Mouse (Mus musculus) midbrain, embryonic 13.5 days (tissue): ENCODE measurements at regions not wholly inside any gene's neighbourhood (a gene's known extent, or its start where the extent isn't known, plus 50 kb on each side); places are given as distances from the start of the nearest gene placed in this dataset.

Experiments
- ATAC-seq: fragments of 200-750 bp; cut with Nextera tagmentation; 2 replicates; pipeline ENCODE4 v1.8.0; 2017; ENCODE audit warnings: mild to moderate bottlenecking, moderate TSS enrichment, moderate library complexity
- H3K27ac ChIP-seq: fragments of 300-500 bp; sonication (generic); 2 replicates; pipeline ENCODE4 v1.5.1; 2015; ENCODE audit warnings: inconsistent platforms, mild to moderate bottlenecking, moderate library complexity
- H3K27me3 ChIP-seq: fragments of 300-500 bp; sonication (generic); 2 replicates; pipeline ENCODE4 v1.6.1; 2015; ENCODE audit warnings: mild to moderate bottlenecking, inconsistent platforms
- H3K36me3 ChIP-seq: fragments of 300-500 bp; sonication (generic); 2 replicates; pipeline ENCODE4 v1.6.1; 2015; ENCODE audit warnings: mild to moderate bottlenecking, inconsistent platforms
- H3K4me1 ChIP-seq: fragments of 300-500 bp; sonication (generic); replicated peaks from 2 replicates; pipeline ENCODE4 v1.6.1; 2015; ENCODE audit warnings: inconsistent platforms
- H3K4me2 ChIP-seq: fragments of 300-500 bp; sonication (generic); replicated peaks from 2 replicates; pipeline ENCODE4 v1.6.1; 2015; ENCODE audit warnings: moderate library complexity, mild to moderate bottlenecking, inconsistent platforms
- H3K4me3 ChIP-seq: fragments of 300-500 bp; sonication (generic); replicated peaks from 2 replicates; pipeline ENCODE4 v1.5.1; 2015; ENCODE audit warnings: mild to moderate bottlenecking, inconsistent platforms
- H3K9ac ChIP-seq: fragments of 300-500 bp; sonication (generic); replicated peaks from 2 replicates; pipeline ENCODE4 v1.6.1; 2015; ENCODE audit warnings: mild to moderate bottlenecking, inconsistent platforms
- H3K9me3 ChIP-seq: fragments of 300-500 bp; sonication (generic); 2 replicates; pipeline ENCODE4 v1.6.1; 2016; ENCODE audit warnings: mild to moderate bottlenecking, inconsistent platforms
- WGBS: fragments of 180-500 bp; shearing (Covaris S2); methylation state at CpG from one replicate; pipeline ENCODE4 v1.1.7; 2015; 5-methylcytosine and 5-hydroxymethylcytosine counted together

GRCm38 (mm10) chr10:31076948-31077347 lies 234.3 kb upstream of the Hey2 start:
- no peaks in the 10 kb centered on the region for H3K27me3 ChIP-seq
- H3K4me3 ChIP-seq, result no peak overlapping the region
- H3K9me3 ChIP-seq, result no peaks in the 10 kb centered on the region
- 30% methylated on average over 4 of the region's 4 CpGs for WGBS
- no peak overlapping the region for H3K9ac ChIP-seq
- H3K4me2 ChIP-seq, result no peak overlapping the region
- H3K27ac ChIP-seq, result no peak overlapping the region
- H3K4me1 ChIP-seq, result no peaks in the 10 kb centered on the region
- ATAC-seq, result 0 out of 2 replicates have a peak, but pooled peaks have one; percentile 40
- no peaks in the 10 kb centered on the region for H3K36me3 ChIP-seq

- Histone ChIP-seq H3K4me3 (no peak overlapping the region), H3K9ac (no peak overlapping the region), H3K4me1 (no peaks in the 10 kb centered on the region), H3K27me3 (no peaks in the 10 kb centered on the region), H3K9me3 (no peaks in the 10 kb centered on the region), H3K36me3 (no peaks in the 10 kb centered on the region), H3K27ac (no peak overlapping the region), H3K4me2 (no peak overlapping the region)
- 67% methylated on average over 8 of the region's 8 CpGs for WGBS
- no peak for ATAC-seq
Observed at GRCm38 (mm10) chr10:31076415-31076814, 233.8 kb upstream of the Hey2 start.

- Histone ChIP-seq H3K4me2 (no peak overlapping the region), H3K4me3 (no peak overlapping the region), H3K9ac (no peak overlapping the region), H3K9me3 (no peaks in the 10 kb centered on the region), H3K36me3 (no peaks in the 10 kb centered on the region), H3K27me3 (no peaks in the 10 kb centered on the region), H3K27ac (no peak overlapping the region), H3K4me1 (no peaks in the 10 kb centered on the region)
- 73% methylated on average over 4 of the region's 4 CpGs for WGBS
- no peak for ATAC-seq
Observed at GRCm38 (mm10) chr10:31074004-31074645, 231.5 kb upstream of the Hey2 start.

- Histone ChIP-seq H3K36me3 (no peaks in the 10 kb centered on the region), H3K4me3 (no peak overlapping the region), H3K4me1 (no peaks in the 10 kb centered on the region), H3K27ac (no peak overlapping the region), H3K9me3 (no peaks in the 10 kb centered on the region), H3K27me3 (no peaks in the 10 kb centered on the region), H3K4me2 (no peak overlapping the region), H3K9ac (no peak overlapping the region)
- ATAC-seq, result no peak
Observed at GRCm38 (mm10) chr10:31068668-31069223, 226.1 kb upstream of the Hey2 start.

GRCm38 (mm10) chr10:31062732-31063131 lies 220.1 kb upstream of the Hey2 start:
- Histone ChIP-seq H3K27me3 (no peaks in the 10 kb centered on the region), H3K27ac (no peak overlapping the region), H3K4me2 (no peak overlapping the region), H3K4me1 (no peaks in the 10 kb centered on the region), H3K9me3 (no peaks in the 10 kb centered on the region), H3K9ac (no peak overlapping the region), H3K4me3 (no peak overlapping the region), H3K36me3 (no peaks in the 10 kb centered on the region)
- WGBS, result 51% methylated on average over 2 of the region's 2 CpGs
- no peak for ATAC-seq

GRCm38 (mm10) chr10:31053260-31053659 lies 210.7 kb upstream of the Hey2 start:
- no peaks in the 10 kb centered on the region for H3K27me3 ChIP-seq
- H3K36me3 ChIP-seq, result no peaks in the 10 kb centered on the region
- no peak for ATAC-seq
- H3K27ac ChIP-seq, result no peak overlapping the region
- no peaks in the 10 kb centered on the region for H3K4me1 ChIP-seq
- H3K9me3 ChIP-seq, result no peaks in the 10 kb centered on the region
- H3K4me2 ChIP-seq, result no peak overlapping the region
- WGBS, result 90% methylated on average over 8 of the region's 8 CpGs
- H3K9ac ChIP-seq, result no peak overlapping the region
- H3K4me3 ChIP-seq, result no peak overlapping the region

GRCm38 (mm10) chr10:31051222-31051621 lies 208.6 kb upstream of the Hey2 start:
- 88% methylated on average over 1 of the region's 1 CpGs for WGBS

GRCm38 (mm10) chr10:31049352-31049751 lies 206.8 kb upstream of the Hey2 start:
- Histone ChIP-seq H3K9me3 (no peaks in the 10 kb centered on the region), H3K27ac (no peak overlapping the region), H3K36me3 (no peaks in the 10 kb centered on the region), H3K4me1 (no peaks in the 10 kb centered on the region), H3K4me2 (no peak overlapping the region), H3K4me3 (no peak overlapping the region), H3K27me3 (no peaks in the 10 kb centered on the region), H3K9ac (no peak overlapping the region)
- 81% methylated on average over 2 of the region's 2 CpGs for WGBS
- no peak for ATAC-seq

More at GRCm38 (mm10) chr10:31051222-31051621, 208.6 kb upstream of the Hey2 start:
- no peak overlapping the region for H3K27ac ChIP-seq
- H3K4me3 ChIP-seq, result no peak overlapping the region
- no peaks in the 10 kb centered on the region for H3K9me3 ChIP-seq
- H3K4me2 ChIP-seq, result no peak overlapping the region
- no peaks in the 10 kb centered on the region for H3K4me1 ChIP-seq
- no peaks in the 10 kb centered on the region for H3K36me3 ChIP-seq
- H3K27me3 ChIP-seq, result no peaks in the 10 kb centered on the region
- no peak overlapping the region for H3K9ac ChIP-seq
- ATAC-seq, result no peak

GRCm38 (mm10) chr10:31035611-31036010 lies 193.0 kb upstream of the Hey2 start:
- Histone ChIP-seq H3K4me3 (no peak overlapping the region), H3K4me2 (no peak overlapping the region), H3K4me1 (no peaks in the 10 kb centered on the region), H3K36me3 (no peaks in the 10 kb centered on the region), H3K27me3 (no peaks in the 10 kb centered on the region), H3K9me3 (no peaks in the 10 kb centered on the region), H3K9ac (no peak overlapping the region), H3K27ac (no peak overlapping the region)
- ATAC-seq, result no peak
- WGBS, result 87% methylated on average over 4 of the region's 4 CpGs

GRCm38 (mm10) chr10:31034782-31035181 lies 192.2 kb upstream of the Hey2 start:
- no peak overlapping the region for H3K4me2 ChIP-seq
- 67% methylated on average over 3 of the region's 3 CpGs for WGBS
- H3K36me3 ChIP-seq, result no peaks in the 10 kb centered on the region
- no peak for ATAC-seq
- no peaks in the 10 kb centered on the region for H3K27me3 ChIP-seq
- H3K4me3 ChIP-seq, result no peak overlapping the region
- H3K9me3 ChIP-seq, result no peaks in the 10 kb centered on the region
- H3K9ac ChIP-seq, result no peak overlapping the region
- no peaks in the 10 kb centered on the region for H3K4me1 ChIP-seq
- H3K27ac ChIP-seq, result no peak overlapping the region

GRCm38 (mm10) chr10:31030676-31031075 lies 188.1 kb upstream of the Hey2 start:
- Histone ChIP-seq H3K4me2 (no peak overlapping the region), H3K9ac (no peak overlapping the region), H3K27me3 (no peaks in the 10 kb centered on the region), H3K9me3 (no peaks in the 10 kb centered on the region), H3K4me3 (no peak overlapping the region), H3K4me1 (no peaks in the 10 kb centered on the region), H3K27ac (no peak overlapping the region), H3K36me3 (no peaks in the 10 kb centered on the region)
- no peak for ATAC-seq
- 82% methylated on average over 2 of the region's 2 CpGs for WGBS

- Histone ChIP-seq H3K4me2 (no peak overlapping the region), H3K9me3 (no peaks in the 10 kb centered on the region), H3K4me1 (no peaks in the 10 kb centered on the region), H3K36me3 (no peaks in the 10 kb centered on the region), H3K9ac (no peak overlapping the region), H3K4me3 (no peak overlapping the region), H3K27ac (no peak overlapping the region), H3K27me3 (no peaks in the 10 kb centered on the region)
- ATAC-seq, result no peak
- WGBS, result 37% methylated on average over 1 of the region's 1 CpGs
Observed at GRCm38 (mm10) chr10:31026440-31026839, 183.8 kb upstream of the Hey2 start.
